8 mouse cellular contexts compared by ENCODE assay signal in the genomic region with DNA sequence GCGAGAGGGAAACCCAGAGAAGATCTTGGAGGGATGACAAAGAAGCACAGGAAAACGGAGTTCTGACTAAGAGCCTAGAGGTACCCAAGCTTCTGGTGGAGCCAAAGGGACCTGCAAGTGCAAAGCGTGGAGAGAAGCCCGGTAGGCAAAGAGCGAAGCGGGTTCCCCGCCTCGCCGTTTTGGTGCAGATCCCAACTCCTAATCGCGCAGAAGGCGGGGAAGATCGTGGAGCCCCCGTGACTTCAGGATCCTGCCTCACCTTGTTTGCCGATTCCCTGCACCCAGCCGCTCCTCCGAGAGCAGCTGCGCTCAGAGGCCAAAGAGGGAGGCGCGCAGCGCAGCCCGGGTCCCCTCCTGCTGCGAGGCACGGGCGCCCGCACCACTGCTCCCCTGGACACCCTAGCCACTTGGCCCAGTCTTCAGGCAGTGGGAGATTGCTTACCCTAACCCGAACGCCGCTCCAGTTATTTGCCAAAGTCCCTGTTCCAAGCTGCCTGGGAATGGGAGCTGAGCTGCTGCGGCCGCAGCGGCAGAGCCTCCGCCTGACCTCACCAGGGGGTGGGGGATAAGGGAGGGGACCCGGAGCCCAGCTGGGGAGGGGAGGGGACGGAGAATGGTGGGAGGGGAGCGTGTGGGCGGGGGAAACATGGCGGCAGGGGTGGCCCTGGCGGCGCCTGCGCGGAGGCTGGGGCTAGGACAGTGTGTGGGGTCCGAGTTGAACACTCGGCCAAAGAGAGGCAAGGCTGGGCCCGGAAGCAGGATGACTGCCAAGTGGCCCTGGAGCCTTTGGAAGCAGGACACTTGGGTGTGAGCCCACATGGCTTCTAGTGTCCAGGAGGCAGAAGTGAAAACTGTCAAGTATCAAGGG. TPM values are rescaled to one million over a fixed set of nuclear protein-coding genes. Genes with fewer than 3 reads are reported as not detected.
A peak's percentile ranks its signal among the peaks of the same experiment; 100 is the strongest.
DNase-seq lines count a peak whose midpoint lies in the region; ATAC-seq and TF ChIP-seq lines count a peak whose summit lies in the region.

A gene (minus strand): TSS at position 569 of the 868 bp plus-strand sequence.

- peak within 1 kb of the TSS; percentile 48 for H3K4me2 ChIP-seq in forebrain, embryonic 15.5 days (replicated peaks)
- H3K4me2 ChIP-seq in heart, postnatal 0 days (ENCODE audit: low read depth, low read length): peak within 1 kb of the TSS; percentile 60
- peak within 1 kb of the TSS; percentile 53 for H3K4me2 ChIP-seq in liver, embryonic 13.5 days
- H3K4me2 ChIP-seq in neural tube, embryonic 14.5 days (ENCODE audit: low read depth, low read length): peak within 1 kb of the TSS; percentile 45

- peak within 1 kb of the TSS; percentile 63 for H3K9ac ChIP-seq in forebrain, embryonic 15.5 days (replicated peaks)
- H3K9ac ChIP-seq in heart, postnatal 0 days (replicated peaks; ENCODE audit: low read depth, low read length): peak within 1 kb of the TSS; percentile 72
- H3K9ac ChIP-seq in liver, embryonic 13.5 days: no peak within 1 kb of the TSS
- H3K9ac ChIP-seq in neural tube, embryonic 14.5 days (replicated peaks; ENCODE audit: low read depth, low read length): peak within 1 kb of the TSS; percentile 51

- H3K27ac ChIP-seq in forebrain, embryonic 15.5 days (replicated peaks): peak within 1 kb of the TSS; percentile 59
- H3K27ac ChIP-seq in heart, postnatal 0 days (ENCODE audit: low read depth): peak within 1 kb of the TSS; percentile 85
- H3K27ac ChIP-seq in liver, embryonic 13.5 days: no peak within 1 kb of the TSS
- H3K27ac ChIP-seq in neural tube, embryonic 14.5 days (ENCODE audit: low read depth, low read length): peak within 1 kb of the TSS; percentile 52; the same call in 1 of the 2 replicates

- WGBS in forebrain, embryonic 15.5 days: 14% methylated on average over 42 of the region's 45 CpGs
- 6% methylated on average over 44 of the region's 45 CpGs for WGBS in heart, postnatal 0 days
- WGBS in liver, embryonic 13.5 days (ENCODE audit: insufficient replicate concordance): 6% methylated on average over 45 of the region's 45 CpGs
- WGBS in neural tube, embryonic 14.5 days: 6% methylated on average over 36 of the region's 45 CpGs

- no peak for TF ChIP-seq EP300 in heart, postnatal 0 days (IDR thresholded peaks at IDR 0.05; ENCODE audit: low read depth)

- peak within 1 kb of the TSS; percentile 58 for H3K4me3 ChIP-seq in forebrain, embryonic 15.5 days
- peak within 1 kb of the TSS; percentile 65 for H3K4me3 ChIP-seq in heart, postnatal 0 days (ENCODE audit: low read depth, low read length)
- H3K4me3 ChIP-seq in liver, embryonic 13.5 days (replicated peaks): peak within 1 kb of the TSS; percentile 49
- peak within 1 kb of the TSS; percentile 53 for H3K4me3 ChIP-seq in neural tube, embryonic 14.5 days (ENCODE audit: low read depth, low read length)

- no peaks in the 10 kb centered on the region for H3K27me3 ChIP-seq in forebrain, embryonic 15.5 days
- no peaks in the 10 kb centered on the region for H3K27me3 ChIP-seq in heart, postnatal 0 days (ENCODE audit: control insufficient read depth, insufficient read depth, low read length)
- no peaks in the 10 kb centered on the region for H3K27me3 ChIP-seq in liver, embryonic 13.5 days
- no peaks in the 10 kb centered on the region for H3K27me3 ChIP-seq in neural tube, embryonic 14.5 days (ENCODE audit: control insufficient read depth, insufficient read depth, low read length)

- H3K36me3 ChIP-seq in forebrain, embryonic 15.5 days: no peaks in the 10 kb centered on the region
- no peaks in the 10 kb centered on the region for H3K36me3 ChIP-seq in heart, postnatal 0 days (replicated peaks; ENCODE audit: control insufficient read depth, insufficient read depth, low read length)
- H3K36me3 ChIP-seq in liver, embryonic 13.5 days: no peaks in the 10 kb centered on the region
- no peaks in the 10 kb centered on the region for H3K36me3 ChIP-seq in neural tube, embryonic 14.5 days (ENCODE audit: control insufficient read depth, insufficient read depth, low read length)

- peak; percentile 4 for DNase-seq in thymus, postnatal 4 days
- DNase-seq in thymus, postnatal 25 days: no peak
- peak; percentile 45 for DNase-seq in heart, postnatal 0 days (ENCODE audit: low spot score)
- DNase-seq in kidney, postnatal 25 days: peak; percentile 54 to 72
- no peak for DNase-seq in liver, embryonic 13.5 days
- peak; percentile 8 for DNase-seq in urinary bladder, postnatal 25 days (ENCODE audit: low spot score)

- no peak for TF ChIP-seq CTCF in heart, postnatal 0 days (IDR thresholded peaks at IDR 0.05; ENCODE audit: low read depth)

- ATAC-seq in forebrain, embryonic 15.5 days (replicated peaks): peak; percentile 88
- peak; percentile 91 for ATAC-seq in heart, postnatal 0 days (ENCODE audit: insufficient read depth, low read depth)
- peak; percentile 75 for ATAC-seq in liver, embryonic 13.5 days (ENCODE audit: low read depth)
- peak; percentile 90 for ATAC-seq in neural tube, embryonic 14.5 days (ENCODE audit: low read depth)

- peaks cover 6% of the 10 kb centered on the region; the same call in 1 of the 2 replicates for H3K4me1 ChIP-seq in forebrain, embryonic 15.5 days
- no peaks in the 10 kb centered on the region for H3K4me1 ChIP-seq in heart, postnatal 0 days (ENCODE audit: control insufficient read depth, insufficient read depth)
- no peaks in the 10 kb centered on the region for H3K4me1 ChIP-seq in liver, embryonic 13.5 days (replicated peaks)
- no peaks in the 10 kb centered on the region for H3K4me1 ChIP-seq in neural tube, embryonic 14.5 days (ENCODE audit: control insufficient read depth, insufficient read depth, low read length)

- no peaks in the 10 kb centered on the region for H3K9me3 ChIP-seq in forebrain, embryonic 15.5 days
- no peaks in the 10 kb centered on the region for H3K9me3 ChIP-seq in heart, postnatal 0 days (replicated peaks; ENCODE audit: control insufficient read depth, low read length)
- no peaks in the 10 kb centered on the region for H3K9me3 ChIP-seq in liver, embryonic 13.5 days (replicated peaks)
- no peaks in the 10 kb centered on the region for H3K9me3 ChIP-seq in neural tube, embryonic 14.5 days (ENCODE audit: control insufficient read depth, low read length)

RNA-seq across cellular contexts. Expression of the gene that starts here (rescaled TPM):
- polyA plus RNA-seq in forebrain, embryonic 15.5 days (2015; fragmentation: Nextera tagmentation; extraction: Ambion mirVana): 90.9 and 99.6 TPM in 2 replicates
- total RNA-seq in heart, postnatal 0 days (2014; rRNA removed; ENCODE audit: low replicate concordance): 64.9 and 76.3 TPM in 2 replicates
- polyA plus RNA-seq in heart, postnatal 0 days (2015; fragmentation: Nextera tagmentation; extraction: Ambion mirVana): 34.9 and 35.7 TPM in 2 replicates
- polyA plus RNA-seq in liver, embryonic 13.5 days (2015; fragmentation: Nextera tagmentation; extraction: Ambion mirVana): 6.5 and 8.9 TPM in 2 replicates
- polyA plus RNA-seq in neural tube, embryonic 14.5 days (2014; fragmentation: Nextera tagmentation; extraction: Ambion mirVana): 148 and 161 TPM in 2 replicates

Comparison
In these comparisons a context has a peak if more than half of its experiments do, and no peak if none do; other contexts are left out.
1. DNase-seq: peak in thymus, postnatal 4 days (single experiment), heart, postnatal 0 days (single experiment), kidney, postnatal 25 days (2 of 2) and urinary bladder, postnatal 25 days (single experiment); none in thymus, postnatal 25 days (single experiment) and liver, embryonic 13.5 days (single experiment).
2. Peak in every context shown above with its lines, with median percentiles within 50 percentile points of each other: ATAC-seq, H3K4me2 ChIP-seq and H3K4me3 ChIP-seq.